Mouse (Mus musculus): Measurements from ENCODE around the gene Prdm4. TPM values are rescaled to one million over a fixed set of nuclear protein-coding genes. Genes with fewer than 3 reads are reported as not detected.

Gene Prdm4
- total RNA-seq, 2 experiments from 2014 or later, result 15.0 to 19.9 TPM

DNA sequence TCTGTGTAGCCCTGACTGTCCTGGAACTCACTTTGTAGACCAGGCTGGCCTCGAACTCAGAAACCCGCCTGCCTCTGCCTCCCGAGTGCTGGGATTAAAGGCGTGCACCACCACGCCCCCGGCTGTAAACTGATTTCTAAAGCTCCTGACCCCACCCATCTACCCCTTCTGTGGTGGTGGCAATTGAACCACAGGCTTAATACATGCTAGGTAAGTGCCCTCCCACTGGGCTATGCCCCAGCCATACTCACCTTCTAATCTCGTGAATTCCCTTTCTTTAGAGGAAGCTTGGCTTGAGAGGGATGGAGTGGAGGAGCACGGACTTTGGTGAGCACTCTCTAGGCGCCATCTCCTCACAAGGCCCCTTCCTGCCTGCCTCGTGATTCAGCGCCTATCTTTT is 13.0 kb upstream of the Prdm4 start:
- H3K4me3 ChIP-seq, result no peak overlapping the region
- TF ChIP-seq CTCF (IDR thresholded peaks at IDR 0.05), result no peak
- no peak for DNase-seq
- intact Hi-C loops (cut with DNase I), result no loop called here
- no peak overlapping the region for H3K27ac ChIP-seq

DNA sequence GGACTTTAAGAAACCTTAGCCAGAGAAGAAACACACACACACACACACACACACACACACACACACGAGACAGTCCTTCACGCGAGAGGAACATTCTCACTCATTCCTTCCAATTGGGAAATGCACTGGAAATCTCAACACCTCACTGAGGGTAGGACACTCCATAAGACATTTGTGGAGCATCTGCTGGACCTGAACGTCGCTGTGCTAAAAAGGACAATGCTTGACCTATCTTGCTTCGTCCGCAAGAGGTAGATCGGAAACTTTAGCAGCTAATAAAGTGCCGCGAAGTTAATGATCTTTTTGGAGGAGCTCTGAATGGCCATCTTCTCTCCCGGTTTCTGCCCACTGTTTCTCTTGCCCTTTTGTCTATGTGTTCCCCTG is 12.3 kb upstream of the Prdm4 start:
- TF ChIP-seq CTCF (IDR thresholded peaks at IDR 0.05), result no peak
- Histone ChIP-seq H3K27ac (no peak overlapping the region), H3K4me3 (no peak overlapping the region)
- intact Hi-C loops (cut with DNase I), result no loop called here
- DNase-seq, result no peak

DNA sequence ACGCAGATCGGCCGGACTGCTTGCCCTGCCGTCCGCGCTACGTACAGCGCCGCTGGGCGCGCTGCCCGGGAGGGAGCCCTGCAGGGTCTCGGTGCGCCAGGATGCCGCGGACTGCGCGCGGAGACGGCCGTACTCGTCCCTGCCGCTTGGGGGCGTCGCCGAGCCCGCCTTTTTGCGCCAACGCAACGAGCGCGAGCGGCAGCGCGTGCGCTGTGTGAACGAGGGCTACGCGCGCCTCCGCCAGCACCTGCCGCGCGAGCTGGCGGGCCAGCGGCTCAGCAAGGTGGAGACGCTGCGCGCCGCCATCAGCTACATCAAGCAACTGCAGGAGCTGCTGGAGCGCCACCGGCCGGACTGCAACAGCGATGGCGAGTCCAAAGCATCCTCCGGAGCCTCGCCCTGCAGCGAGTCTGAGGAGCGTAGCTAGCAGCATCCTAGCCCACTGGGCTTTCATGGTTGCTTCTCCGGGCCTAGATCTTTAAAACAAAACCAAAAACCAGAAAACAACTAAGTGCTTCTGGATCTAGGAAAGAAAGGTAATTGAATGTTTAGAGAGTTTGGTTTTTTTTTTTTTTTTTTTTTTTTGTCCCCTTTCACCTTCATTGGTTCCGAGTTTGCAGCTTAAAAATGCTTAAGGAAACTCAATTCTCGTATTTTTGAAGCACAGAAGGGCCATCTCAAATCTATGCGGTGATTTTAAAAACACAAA is 11.7 kb upstream of the Prdm4 start:
- peak; percentile 50 for TF ChIP-seq CTCF (IDR thresholded peaks at IDR 0.05)
- Histone ChIP-seq H3K27ac (no peak overlapping the region), H3K4me3 (peak overlapping the region; percentile 72)
- peak; percentile 53 for DNase-seq
- intact Hi-C loops (cut with DNase I), result no loop called here

DNA sequence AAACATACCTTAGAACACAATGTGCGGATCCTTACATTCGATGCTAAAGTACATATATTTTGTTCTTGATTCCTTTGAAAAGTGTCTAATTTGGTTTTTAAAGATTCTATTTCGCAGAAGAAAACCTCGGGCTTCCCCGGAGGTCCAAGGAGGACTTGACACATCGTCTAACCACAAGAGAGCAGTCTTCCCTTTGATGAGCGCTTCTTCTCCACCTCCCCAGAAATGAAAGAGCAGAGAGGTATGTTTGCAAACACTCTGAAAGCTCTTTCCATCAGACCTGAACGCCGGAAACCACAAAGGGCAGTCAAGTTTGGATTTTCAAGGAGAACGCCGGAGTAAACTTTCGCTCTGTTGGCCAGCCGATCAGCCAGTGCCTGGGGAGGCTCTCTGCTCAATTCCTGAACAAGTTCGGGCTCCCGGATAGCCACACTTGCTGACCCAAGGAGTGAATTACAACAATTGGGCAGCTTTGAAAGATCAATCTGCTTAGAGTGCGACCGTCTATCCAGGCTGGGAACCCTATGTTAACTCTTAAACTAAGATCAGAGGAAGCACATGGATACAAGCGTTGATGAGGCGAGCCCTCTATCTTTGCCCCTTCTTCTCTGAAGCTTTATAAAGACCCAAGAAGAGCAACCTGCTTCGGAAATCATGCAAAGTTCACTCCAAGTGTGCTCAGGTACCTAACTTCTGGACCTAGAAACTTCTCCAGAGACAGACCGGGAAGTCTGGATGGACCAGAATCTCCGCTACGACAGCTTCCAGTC is 10.9 kb upstream of the Prdm4 start, which contains the start of gene Ascl4:
Gene Ascl4, plus strand, starts transcription at position 6 of the 770 bp plus-strand sequence.
- TF ChIP-seq CTCF (IDR thresholded peaks at IDR 0.05), result no peak
- DNase-seq, result no peak
- peak within 1 kb of the TSS; percentile 72 for H3K4me3 ChIP-seq
- H3K27ac ChIP-seq, result no peak within 1 kb of the TSS
- intact Hi-C loops (cut with DNase I), result no loop called here

DNA sequence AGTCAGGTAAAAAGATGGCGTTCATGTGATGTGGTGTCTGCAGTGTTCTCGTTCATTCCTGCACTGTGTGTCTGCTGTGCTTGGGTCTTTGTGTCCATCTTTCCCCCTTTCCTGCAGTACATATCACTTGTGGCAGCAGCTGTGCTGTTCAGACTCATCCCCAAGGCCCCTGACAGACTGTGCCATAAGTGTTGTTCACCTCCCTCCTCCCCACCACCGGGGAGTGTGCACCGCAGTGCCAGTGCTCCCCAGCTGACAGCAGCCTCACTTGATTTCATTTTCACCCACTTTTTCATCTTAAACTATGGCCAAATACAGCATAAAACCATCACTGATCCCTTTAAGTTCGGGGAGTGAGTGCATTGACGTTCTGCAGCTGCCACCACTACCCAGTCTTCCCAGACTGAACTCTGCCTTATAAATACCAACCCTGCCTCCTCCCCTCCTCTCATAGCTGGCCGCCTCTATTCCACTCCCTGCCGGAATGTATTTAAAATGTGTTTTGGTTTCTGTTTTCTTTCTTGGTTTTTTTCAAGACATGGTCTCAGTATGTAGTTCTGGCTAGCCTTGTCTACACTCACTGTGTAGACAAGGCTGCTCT is 37.0 kb downstream of the Prdm4 start:
- no peak overlapping the region for H3K27ac ChIP-seq
- no peak for DNase-seq
- TF ChIP-seq CTCF (IDR thresholded peaks at IDR 0.05), result no peak
- no peak overlapping the region for H3K4me3 ChIP-seq
- intact Hi-C loops (cut with DNase I), result loop anchor here (5.0 kb wide), 1 partner anchor 32 kb away; no protein-coding TSS in a partner anchor

DNA sequence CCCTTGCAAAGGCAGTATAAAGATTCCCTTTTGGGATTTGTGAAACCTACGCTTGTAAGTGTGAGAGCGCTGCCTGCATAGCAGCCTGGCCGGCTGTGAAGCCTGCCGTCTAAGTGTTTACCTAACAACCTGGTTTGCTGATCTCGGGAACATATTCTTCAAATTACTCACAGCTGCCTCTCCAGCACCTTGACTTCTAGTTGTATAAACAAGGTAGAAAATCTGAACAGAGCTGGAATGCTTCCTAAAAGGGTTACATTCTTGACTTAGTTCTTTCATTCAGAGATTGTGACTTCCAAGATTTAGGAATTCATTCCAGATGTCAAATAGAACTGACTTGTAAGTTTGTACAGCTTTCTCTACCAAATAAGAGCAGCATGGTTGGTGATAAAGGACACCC is 41.1 kb downstream of the Prdm4 start:
- no peak overlapping the region for H3K27ac ChIP-seq
- H3K4me3 ChIP-seq, result no peak overlapping the region
- DNase-seq, result no peak
- intact Hi-C loops (cut with DNase I), result loop anchor here (5.0 kb wide), 1 partner anchor 36 kb away; no protein-coding TSS in a partner anchor
- TF ChIP-seq CTCF (IDR thresholded peaks at IDR 0.05), result no peak

DNA sequence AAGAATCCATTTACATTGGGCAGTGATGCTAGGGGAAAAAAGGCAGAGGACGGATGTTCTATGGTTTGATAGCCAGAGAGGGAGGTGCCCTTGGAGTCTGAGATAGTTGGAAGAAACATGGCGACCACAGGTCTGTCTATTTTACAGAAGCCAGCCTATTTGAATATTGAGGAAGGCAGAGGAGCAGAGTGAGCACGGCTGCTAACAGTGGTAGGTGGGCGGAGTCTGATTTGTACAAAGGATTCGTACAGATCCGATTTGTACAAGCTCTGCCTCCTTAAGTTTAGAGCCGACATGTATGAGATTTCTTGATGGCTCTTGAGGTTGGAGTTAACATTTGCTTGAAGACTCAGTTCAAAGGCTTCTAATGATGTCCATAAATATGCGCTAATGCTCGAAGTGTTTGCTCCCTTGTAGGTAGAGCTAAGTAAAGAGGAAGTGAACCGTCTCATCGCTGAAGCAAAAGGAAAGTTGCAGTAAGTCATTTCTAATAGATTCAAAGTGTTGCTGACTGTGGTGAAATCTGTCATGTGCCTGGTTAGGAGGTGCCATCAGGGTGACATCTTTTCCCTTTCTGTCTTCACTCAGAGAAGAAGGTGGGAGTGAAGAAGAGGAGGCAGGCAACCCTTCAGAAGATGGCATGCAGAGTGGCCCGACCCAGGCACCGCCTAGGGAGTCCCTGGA is 42.9 kb downstream of the Prdm4 start:
- DNase-seq, result no peak
- intact Hi-C loops (cut with DNase I), result no loop called here
- H3K27ac ChIP-seq, result no peak overlapping the region
- no peak overlapping the region for H3K4me3 ChIP-seq
- TF ChIP-seq CTCF (IDR thresholded peaks at IDR 0.05), result no peak

DNA sequence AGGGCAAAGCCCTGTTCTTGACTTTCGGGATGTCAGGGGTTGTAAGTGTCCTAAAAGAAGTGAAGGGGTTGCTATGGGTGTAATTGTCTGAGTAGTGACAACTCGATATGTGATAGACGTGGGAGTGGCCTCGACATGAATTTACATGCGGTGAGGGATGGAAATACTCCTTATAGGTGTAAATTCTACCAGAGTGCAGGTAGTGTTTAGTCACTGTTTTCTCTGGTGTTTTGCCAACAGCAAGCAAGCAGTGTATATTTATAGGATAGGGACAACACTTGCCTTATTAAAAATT is 44.5 kb downstream of the Prdm4 start:
- no peak for TF ChIP-seq CTCF (IDR thresholded peaks at IDR 0.05)
- Histone ChIP-seq H3K4me3 (peak overlapping the region; percentile 99), H3K27ac (peak overlapping the region; percentile 90)
- intact Hi-C loops (cut with DNase I), result no loop called here
- DNase-seq, result no peak

DNA sequence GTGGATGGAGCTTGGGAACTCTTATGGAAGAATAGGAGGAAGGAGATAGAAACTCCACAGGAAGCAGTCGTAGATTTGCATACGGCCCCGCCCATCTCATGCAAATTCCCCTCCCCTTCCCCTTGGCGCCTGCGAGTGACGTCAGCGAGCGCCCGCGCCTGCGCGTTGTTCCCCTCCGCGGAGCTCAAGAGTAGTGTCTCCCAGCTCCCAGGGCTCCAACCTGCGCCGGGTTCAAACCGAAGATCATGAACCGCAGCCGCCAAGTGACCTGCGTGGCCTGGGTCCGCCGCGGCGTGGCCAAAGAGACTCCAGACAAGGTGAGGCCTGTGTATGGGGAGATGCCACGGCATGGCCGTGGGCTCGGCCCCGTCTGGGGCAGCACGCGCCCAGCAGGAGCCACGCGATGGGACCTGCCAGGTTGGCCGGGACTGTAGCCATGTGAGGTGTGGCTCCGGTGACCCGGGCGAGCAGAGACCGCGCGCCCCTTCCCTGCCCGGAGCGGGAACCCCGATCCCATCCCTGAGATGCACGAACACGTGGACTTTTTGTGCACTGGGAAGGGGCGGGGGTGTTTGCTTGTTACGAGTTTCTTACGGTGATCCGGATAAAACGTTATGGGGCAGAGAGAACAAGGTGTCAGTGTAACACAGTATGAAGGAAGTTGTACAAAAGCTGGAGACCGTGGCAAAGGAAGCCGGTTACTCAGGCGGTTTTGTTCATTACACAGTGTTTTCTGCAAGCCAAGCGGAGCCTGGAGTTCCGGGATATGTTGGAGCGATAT is 45.1 kb downstream of the Prdm4 start:
- no peak for TF ChIP-seq CTCF (IDR thresholded peaks at IDR 0.05)
- H3K4me3 ChIP-seq, result peak overlapping the region; percentile 99
- peak; percentile 94 for DNase-seq
- intact Hi-C loops (cut with DNase I), result no loop called here
- H3K27ac ChIP-seq, result peak overlapping the region; percentile 90

DNA sequence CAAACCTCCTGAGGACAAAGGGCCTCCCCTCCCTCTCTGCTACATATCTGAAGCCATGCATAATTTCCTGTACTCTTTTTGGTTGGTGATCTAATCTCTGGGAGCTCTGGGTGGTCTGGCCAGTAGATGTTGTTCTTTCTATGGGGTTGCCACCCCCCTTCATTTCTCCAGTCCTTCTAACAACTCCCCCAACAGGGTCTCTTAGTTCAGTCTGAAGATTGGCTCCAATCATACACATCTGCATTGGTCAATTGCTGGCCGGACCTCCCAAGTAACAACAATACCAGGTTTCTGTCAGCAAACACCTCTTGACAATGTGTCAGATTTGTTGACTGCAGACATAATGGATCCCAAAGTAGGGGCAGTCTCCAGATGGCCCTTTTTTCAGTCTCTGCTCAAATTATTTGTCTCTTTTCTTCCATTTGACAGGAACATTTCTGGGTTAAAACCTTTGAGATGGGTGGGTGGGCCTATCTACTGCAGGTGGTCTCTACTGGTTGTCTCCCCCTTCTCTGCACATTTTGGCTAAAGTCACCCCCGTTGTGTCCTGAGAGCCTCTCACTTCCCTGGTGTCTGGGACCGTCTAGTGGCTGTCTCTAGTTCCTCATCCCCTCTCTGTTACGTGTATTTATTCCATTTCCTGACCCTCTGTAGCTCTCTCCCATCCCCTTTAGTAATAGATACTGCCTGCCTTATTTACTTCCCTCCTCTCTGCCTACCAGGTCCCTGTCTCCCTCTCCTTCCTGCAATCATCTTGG is 70.7 kb downstream of the Prdm4 start:
- no peak for DNase-seq
- TF ChIP-seq CTCF (IDR thresholded peaks at IDR 0.05), result no peak
- intact Hi-C loops (cut with DNase I), result no loop called here
- Histone ChIP-seq H3K4me3 (no peak overlapping the region), H3K27ac (no peak overlapping the region)

Other genes with a start within 250 kb of the Prdm4 start
- 10 to 100 TPM; 18.1 to 19.2 TPM for gene Pwp1, start 87.6 kb downstream of the Prdm4 start, total RNA-seq (2021)
- not detected for gene Ascl4, start 10.5 kb upstream of the Prdm4 start, total RNA-seq (2021)
- gene Rtcb, start 40.7 kb upstream of the Prdm4 start, total RNA-seq (2021), result 10 to 100 TPM; 44.0 to 48.4 TPM
- not detected for gene Bpifc, start 94.8 kb upstream of the Prdm4 start, total RNA-seq (2021)
- 10 to 100 TPM in 1 of 2 experiments, 1 to 10 TPM in 1; 8.5 to 11.8 TPM for gene Fbxo7, start 104.8 kb upstream of the Prdm4 start, total RNA-seq (2021)

All from gastrocnemius, adult 2 months (tissue).